Mouse (Mus musculus): ENCODE data around the gene Hkdc1.
A peak's percentile ranks its signal among the peaks of the same experiment; 100 is the strongest.
"Not testable (repeated sequence)": the region's sequence is repeated elsewhere in the genome, so short reads cannot be mapped to it uniquely, and the experiment has no call there.

Gene Hkdc1

DNA sequence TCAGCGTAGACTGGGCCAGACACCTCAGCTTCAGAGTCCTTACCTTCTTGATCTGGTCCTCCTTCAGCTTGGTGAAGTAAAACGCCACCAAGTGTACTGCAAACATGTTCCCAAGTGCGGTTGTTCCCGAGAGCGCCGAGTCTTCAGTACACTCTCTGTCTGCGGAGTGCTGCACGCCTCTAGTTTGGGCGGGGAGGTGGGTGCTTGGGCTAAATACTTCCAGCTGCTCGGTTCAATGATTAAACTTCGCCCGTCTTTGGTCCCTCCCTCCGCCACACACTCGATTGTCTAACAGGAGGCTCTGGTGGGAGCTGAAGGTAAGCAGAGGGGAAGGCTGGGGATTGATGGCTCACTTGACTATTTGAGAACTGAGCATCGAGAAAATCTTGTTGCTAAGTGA, at the start of gene Hkdc1:
TSS of gene Hkdc1 (minus strand) at position 237 of the 400 bp plus-strand sequence.
- DNase-seq: peak; percentile 42 to 77

DNA sequence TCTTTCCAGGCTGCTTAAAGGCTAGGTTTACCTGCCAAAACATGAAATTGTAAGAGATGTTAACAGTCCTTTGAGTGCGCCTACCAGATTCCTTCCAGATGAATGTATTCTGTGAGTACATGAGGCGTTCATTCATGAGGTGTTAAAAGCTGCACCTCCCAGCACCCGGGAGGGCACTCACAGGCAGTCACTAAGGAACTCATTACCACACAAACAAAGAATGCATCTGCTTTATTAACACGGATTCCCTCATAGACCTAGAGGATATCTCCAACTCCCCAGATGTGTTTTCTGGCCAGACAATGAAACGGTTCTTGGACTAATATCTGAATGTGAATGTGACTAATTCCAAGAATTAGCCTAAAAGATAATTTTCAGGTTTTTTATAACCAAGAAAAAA, 48.8 kb upstream of the Hkdc1 start:
- no peak for DNase-seq

DNA sequence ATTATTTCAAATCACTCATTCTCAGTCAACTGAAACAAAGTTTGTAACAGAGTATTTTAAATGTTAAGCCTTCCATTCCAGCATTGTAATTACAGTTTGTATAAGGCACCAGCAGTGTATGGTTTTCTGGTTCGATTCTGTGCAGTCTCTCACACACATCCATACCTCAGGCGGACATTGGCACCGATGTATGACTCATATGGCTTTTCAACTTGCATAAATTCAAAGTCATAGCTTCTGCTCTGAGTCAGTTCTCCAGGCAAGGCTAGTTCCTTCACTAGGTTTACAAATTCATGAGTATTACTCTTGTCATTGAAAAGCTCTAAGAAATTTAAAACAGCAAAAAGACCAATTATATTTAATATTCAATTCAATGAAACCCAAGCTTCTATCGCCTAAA, 47.4 kb upstream of the Hkdc1 start:
- DNase-seq: no peak

GRCm38 (mm10) chr10:62461321-62461720, 39.0 kb upstream of the Hkdc1 start:
- no peak for DNase-seq

DNA sequence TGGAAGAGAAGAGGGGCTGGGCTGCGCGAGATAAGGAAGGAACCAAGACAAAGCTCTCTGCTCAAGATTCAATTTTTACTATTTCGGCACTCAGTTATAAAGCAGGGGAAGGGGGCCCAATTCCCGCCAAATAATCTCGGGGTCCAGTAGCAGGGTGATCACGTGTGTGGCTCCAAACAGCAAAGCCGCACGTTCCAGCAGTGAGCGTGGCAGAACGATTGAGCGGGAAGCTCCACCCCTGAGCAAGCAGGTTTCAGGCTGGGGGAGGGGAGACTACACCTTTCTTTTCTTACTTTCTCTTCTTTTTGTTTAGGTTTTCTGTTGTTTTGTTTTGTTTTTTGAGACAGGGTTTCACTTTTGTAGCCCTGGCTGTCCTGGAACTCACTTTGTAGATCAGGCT, 29.7 kb upstream of the Hkdc1 start:
- DNase-seq: not testable (repeated sequence)

- DNase-seq: no peak
Measured at GRCm38 (mm10) chr10:62450280-62450640, 28.0 kb upstream of the Hkdc1 start.

DNA sequence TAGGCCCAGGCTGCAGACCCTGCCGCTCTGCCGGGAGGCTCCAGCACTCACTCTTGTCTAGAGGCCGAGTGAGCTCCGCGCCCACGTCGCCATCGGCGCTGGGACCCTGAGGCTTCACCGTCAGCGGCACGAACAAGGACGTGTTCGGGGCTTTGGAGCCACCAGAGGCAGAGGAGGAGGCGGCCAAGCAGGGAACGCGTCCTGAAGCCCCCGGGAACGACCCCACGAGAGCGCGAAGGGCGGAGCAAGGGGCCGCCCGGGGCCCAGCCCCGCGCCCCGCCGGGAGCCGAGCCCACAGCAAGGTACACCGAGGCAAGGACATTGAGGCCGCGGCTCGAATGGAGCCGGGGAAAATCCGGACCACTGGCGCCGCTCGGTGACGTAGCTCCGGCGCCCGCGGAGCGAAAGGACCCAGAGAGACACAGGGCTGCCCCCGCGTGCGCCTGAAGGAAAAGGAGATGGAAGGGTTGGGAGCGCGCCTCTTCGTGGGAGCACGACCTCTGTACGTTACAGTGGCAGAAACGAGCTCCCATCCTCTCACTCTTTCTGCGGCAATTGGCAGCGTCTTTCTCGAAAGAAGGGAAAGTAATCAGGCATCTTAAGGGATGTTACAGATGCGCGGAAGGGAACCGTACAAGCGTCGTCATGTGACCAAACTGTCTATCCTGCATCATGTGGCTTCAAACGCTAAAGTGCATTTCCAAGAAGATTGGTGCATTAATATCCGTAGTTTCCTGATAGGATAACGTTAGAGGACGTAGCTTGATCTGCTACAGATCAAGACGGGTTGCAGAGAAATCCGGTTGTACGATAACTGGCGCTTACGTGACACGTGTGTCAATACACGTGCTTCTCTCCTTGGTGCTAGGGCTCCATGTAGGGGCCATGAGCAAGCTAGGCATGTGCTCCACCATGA, 27.3 kb upstream of the Hkdc1 start, which contains the start of the genes 4930507D05Rik and Supv3l1:
TSS of gene 4930507D05Rik (plus strand) at position 126 of the 916 bp plus-strand sequence.
TSS of gene Supv3l1 (minus strand) at position 375 of the 916 bp plus-strand sequence.
- DNase-seq: peak; percentile 91 to 93

DNA sequence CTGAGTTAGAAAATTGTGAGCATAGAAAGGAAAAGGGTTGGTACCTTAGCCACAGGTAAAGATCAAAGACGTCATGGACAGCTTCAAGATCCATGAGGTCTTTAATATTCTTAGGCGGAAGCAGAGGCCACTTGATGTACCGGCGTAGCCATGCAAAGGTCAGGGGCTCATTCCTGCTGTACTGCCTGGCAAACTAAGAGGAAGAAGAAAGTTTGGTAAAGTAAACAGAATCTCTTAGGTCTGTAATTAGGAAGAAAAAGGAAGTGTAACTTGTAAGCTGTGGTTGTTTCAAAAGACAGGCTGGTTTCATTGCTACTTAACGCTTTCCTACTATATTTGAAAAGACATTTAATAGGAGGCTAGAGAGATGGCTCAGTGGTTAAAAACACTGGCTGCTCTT, 8.1 kb upstream of the Hkdc1 start:
- DNase-seq: no peak

GRCm38 (mm10) chr10:62425081-62425871, 3.0 kb upstream of the Hkdc1 start:
- DNase-seq: peak in 1 of 2 experiments; percentile 62

DNA sequence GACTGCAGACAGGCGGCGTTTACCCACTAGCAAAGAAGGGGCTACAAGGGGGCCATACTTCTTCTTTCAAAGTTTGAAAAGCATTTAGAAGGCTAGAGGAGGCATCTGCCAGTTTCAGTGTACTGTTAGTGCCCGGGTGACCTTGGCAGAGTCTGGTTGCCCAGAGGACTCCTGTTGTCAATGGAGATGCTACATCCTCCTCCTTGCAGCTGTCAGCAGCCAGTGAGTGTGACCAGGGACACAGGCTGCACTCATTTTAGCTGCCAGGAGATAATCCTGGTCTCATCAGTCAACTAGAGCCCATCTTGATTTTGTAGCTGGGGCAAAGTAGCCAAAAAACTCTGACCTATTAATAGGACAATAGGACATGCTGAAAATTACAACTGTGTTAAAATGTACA, 1.2 kb downstream of the Hkdc1 start:
- DNase-seq: no peak

DNA sequence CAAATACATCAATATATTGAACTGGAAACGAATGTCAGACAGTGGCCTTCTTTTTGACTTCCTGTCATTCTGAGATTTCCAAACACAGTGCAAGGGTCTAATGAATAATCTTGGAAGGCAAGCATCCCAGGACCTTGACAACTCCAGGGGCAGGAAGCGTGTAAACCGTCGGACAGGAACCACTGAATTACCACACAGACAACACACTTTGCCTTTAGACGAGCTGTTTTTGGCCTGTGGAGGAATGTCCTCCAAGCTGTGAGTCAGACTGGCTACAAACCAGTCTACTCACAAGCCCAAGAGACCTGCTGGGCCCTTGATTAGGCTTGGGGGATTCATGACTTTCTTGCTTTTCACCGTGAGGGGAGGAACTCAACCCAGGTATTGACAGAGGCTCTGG, 1.9 kb downstream of the Hkdc1 start:
- no peak for DNase-seq

DNA sequence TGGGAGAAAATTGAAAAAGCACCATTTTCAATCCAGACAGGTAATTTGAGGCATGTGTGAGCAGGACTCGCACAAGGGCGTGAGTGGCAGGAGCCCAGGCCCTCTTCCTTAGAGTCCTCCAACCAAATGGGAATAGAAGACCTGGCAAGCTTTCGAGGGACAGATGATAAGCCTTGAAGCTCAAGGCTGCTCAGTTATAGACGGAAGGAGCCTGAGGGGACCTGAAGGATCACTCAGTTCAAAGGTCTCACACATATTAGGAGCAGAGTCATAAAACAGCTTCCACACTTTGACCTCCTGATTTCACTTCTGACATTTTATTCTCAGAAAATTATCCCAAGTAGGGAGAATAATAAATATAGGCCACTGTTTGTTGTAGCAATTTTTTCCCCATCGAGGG, 2.9 kb downstream of the Hkdc1 start:
- DNase-seq: no peak

- no peak for DNase-seq
Measured at GRCm38 (mm10) chr10:62418831-62419356, 3.4 kb downstream of the Hkdc1 start.

- peak; percentile 34 for DNase-seq
Measured at GRCm38 (mm10) chr10:62413606-62413982, 8.7 kb downstream of the Hkdc1 start.

GRCm38 (mm10) chr10:62412906-62413605, 9.2 kb downstream of the Hkdc1 start:
- DNase-seq: peak; percentile 29 to 53

DNA sequence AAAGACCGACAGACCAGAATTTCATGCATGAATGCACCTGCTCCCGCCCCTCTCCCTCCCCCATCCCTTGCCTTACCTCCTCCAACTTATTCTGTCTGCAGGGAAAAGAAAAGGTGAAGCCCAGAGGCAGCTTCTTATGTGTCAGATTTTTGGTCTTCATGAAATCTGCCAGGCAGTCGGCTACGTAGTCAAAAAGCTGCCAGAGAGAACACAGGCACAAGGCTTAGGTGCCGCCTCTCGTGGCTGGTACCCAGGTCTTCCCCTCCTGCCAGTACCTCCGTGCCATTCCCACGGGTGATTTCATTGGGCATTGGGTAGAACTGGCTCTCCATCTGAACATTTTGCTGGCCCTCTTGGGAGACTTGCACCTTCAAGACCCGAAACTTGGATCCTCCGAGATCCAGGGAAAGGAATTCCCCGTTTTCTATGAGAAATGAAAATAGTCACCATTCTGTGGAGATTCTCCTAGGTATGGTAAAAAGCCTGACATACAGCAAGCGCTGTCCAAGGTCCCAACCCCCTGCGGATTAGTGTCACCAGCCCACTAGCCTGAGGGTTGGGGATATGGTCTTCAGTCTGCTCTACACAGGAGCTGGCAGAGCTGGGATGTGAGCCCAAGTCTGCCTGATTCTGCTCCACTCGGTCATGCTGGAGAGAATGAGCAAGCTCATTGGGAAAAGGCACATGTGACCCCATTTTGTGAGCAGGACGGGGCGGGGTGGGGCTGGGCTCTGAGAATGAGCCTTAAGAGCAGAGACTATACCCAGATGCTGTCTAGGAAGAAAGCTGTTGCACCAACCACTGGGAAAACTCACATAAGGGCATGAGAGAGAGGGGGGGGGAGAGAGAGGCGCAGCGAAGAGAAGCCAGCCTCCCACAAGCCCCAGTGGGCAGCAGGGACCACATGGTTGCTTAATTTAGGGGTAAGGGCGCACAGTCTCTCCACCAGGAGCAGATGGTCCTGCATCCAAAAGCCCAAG, 10.6 kb downstream of the Hkdc1 start:
- DNase-seq: no peak

- peak; percentile 72 to 80 for DNase-seq
Measured at GRCm38 (mm10) chr10:62410943-62411342, 11.3 kb downstream of the Hkdc1 start.

DNA sequence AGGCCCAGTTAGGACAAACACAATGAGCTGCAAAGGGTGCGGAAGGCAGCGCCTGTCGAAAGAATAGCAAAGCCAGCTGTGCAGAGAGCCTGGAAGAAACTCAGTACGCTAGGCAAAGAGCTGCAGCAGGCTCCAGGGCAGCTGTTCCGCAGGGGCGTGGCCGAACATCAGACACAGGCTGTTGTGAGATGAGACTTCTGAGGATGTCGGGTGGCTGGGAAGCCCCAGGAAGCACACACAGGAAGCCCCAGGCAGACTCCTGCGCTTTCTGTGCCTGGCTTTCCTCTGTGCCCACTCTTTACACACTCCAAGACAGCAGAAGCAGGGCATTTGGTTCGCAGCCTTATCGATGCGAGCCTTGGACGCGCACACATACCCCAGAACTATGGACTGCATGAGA, 17.4 kb downstream of the Hkdc1 start:
- DNase-seq: peak; percentile 49 to 75

DNA sequence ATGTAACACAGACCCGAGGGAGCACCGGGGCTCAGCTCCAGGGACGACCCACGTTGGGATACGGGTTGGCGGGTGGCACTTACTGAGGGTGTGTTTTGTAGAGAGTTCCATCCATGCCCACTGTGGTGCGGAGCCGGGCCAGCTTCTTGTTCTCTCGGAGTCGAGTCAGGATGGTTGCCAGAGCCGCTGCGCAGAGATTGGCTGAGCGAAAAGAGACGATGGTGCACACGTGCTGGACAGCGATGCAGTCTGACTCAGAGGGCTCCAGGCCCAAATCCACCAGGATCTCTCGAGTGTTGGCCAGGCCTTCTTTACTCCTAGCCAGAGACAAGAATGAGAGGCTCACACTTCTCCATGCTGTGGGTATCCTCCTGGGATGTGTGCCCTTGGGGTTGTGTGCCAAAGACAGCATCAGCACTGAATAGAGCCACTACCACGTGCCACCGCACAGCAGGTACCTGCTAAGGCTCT, 20.6 kb downstream of the Hkdc1 start:
- DNase-seq: no peak

- no peak for DNase-seq
Measured at GRCm38 (mm10) chr10:62383011-62383410, 39.3 kb downstream of the Hkdc1 start.

DNA sequence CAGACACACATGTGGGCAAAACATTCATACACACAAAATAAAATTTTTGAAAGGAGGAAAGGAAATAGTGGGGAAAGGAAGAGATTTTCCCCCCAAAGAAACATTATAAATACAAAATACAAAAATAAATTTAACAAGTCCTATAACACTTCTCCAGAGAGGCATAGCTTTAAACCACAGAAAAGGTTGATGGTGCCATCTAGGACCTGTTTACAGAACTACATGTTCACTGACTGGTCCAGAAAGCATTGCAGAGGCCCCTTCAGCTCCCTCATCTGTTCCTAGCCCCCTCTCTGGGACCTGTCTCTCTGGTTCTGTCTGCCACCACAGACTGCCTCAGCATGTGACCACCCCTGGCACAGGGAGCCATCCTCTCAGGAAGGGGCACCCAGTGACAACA, 41.4 kb downstream of the Hkdc1 start:
- no peak for DNase-seq

All from lung, postnatal 4 days (tissue).